Mouse (Mus musculus): ENCODE data around the gene Hmga2. TPM values are rescaled to one million over a fixed set of nuclear protein-coding genes. Genes with fewer than 3 reads are reported as not detected.

Gene Hmga2
- polyA plus RNA-seq, 1 experiment from 2014 or later = 12.4 TPM

- Histone ChIP-seq H3K9ac (replicated peaks) (no peak overlapping the region), H3K36me3 (no peaks in the 10 kb centered on the region), H3K27ac (replicated peaks) (no peak overlapping the region), H3K4me3 (no peak overlapping the region), H3K4me1 (peaks cover 67% of the 10 kb centered on the region), H3K9me3 (no peaks in the 10 kb centered on the region), H3K4me2 (replicated peaks) (no peak overlapping the region), H3K27me3 (no peaks in the 10 kb centered on the region)
- WGBS = 84% methylated on average over 15 of the region's 15 CpGs
- ATAC-seq (ENCODE audit: low FRiP score, low read depth) = no peak
Measured at GRCm38 (mm10) chr10:120420971-120421629, 55.2 kb downstream of the Hmga2 start.

- Histone ChIP-seq H3K4me2 (replicated peaks) (no peak overlapping the region), H3K9ac (replicated peaks) (no peak overlapping the region), H3K4me3 (no peak overlapping the region)
Measured at GRCm38 (mm10) chr10:120418738-120419523, 57.3 kb downstream of the Hmga2 start.

GRCm38 (mm10) chr10:120418211-120418610 lies 58.1 kb downstream of the Hmga2 start:
- Histone ChIP-seq H3K4me1 (peaks cover 76% of the 10 kb centered on the region), H3K9ac (replicated peaks) (no peak overlapping the region), H3K27me3 (no peaks in the 10 kb centered on the region), H3K9me3 (no peaks in the 10 kb centered on the region), H3K4me3 (no peak overlapping the region), H3K27ac (replicated peaks) (peak overlapping the region; percentile 81), H3K4me2 (replicated peaks) (peak overlapping the region; percentile 37), H3K36me3 (no peaks in the 10 kb centered on the region)
- WGBS = 67% methylated on average over 7 of the region's 7 CpGs
- no peak for ATAC-seq (ENCODE audit: low FRiP score, low read depth)

More at GRCm38 (mm10) chr10:120418738-120419523, 57.3 kb downstream of the Hmga2 start:
- H3K36me3 ChIP-seq = no peaks in the 10 kb centered on the region
- H3K27ac ChIP-seq (replicated peaks) = peak overlapping the region; percentile 81; the same call in 1 of the 2 replicates
- 52% methylated on average over 16 of the region's 16 CpGs for WGBS
- no peaks in the 10 kb centered on the region for H3K27me3 ChIP-seq
- no peaks in the 10 kb centered on the region for H3K9me3 ChIP-seq
- peaks cover 72% of the 10 kb centered on the region for H3K4me1 ChIP-seq
- no peak for ATAC-seq (ENCODE audit: low FRiP score, low read depth)

- Histone ChIP-seq H3K4me3 (peak overlapping the region; percentile 7; the same call in 1 of the 2 replicates), H3K27ac (replicated peaks) (peak overlapping the region; percentile 81), H3K27me3 (no peaks in the 10 kb centered on the region), H3K4me2 (replicated peaks) (peak overlapping the region; percentile 37), H3K9ac (replicated peaks) (peak overlapping the region; percentile 17), H3K36me3 (no peaks in the 10 kb centered on the region), H3K4me1 (peaks cover 72% of the 10 kb centered on the region), H3K9me3 (no peaks in the 10 kb centered on the region)
- peak; percentile 83 for ATAC-seq (ENCODE audit: low FRiP score, low read depth)
- 2% methylated on average over 7 of the region's 7 CpGs for WGBS
Measured at GRCm38 (mm10) chr10:120417488-120418118, 58.7 kb downstream of the Hmga2 start.

- Histone ChIP-seq H3K27ac (replicated peaks) (peak overlapping the region; percentile 81), H3K27me3 (no peaks in the 10 kb centered on the region), H3K4me3 (no peak overlapping the region), H3K9me3 (no peaks in the 10 kb centered on the region), H3K36me3 (no peaks in the 10 kb centered on the region), H3K4me1 (peaks cover 67% of the 10 kb centered on the region), H3K4me2 (replicated peaks) (0 out of 2 replicates have a peak overlapping the region, but pooled peaks have one; percentile 37), H3K9ac (replicated peaks) (no peak overlapping the region)
- peak; percentile 75 for ATAC-seq (ENCODE audit: low FRiP score, low read depth)
- 6% methylated on average over 4 of the region's 5 CpGs for WGBS
Measured at GRCm38 (mm10) chr10:120417116-120417487, 59.2 kb downstream of the Hmga2 start.

GRCm38 (mm10) chr10:120416628-120417027 lies 59.6 kb downstream of the Hmga2 start:
- Histone ChIP-seq H3K4me1 (peaks cover 64% of the 10 kb centered on the region), H3K27me3 (no peaks in the 10 kb centered on the region), H3K9ac (replicated peaks) (no peak overlapping the region), H3K4me2 (replicated peaks) (0 out of 2 replicates have a peak overlapping the region, but pooled peaks have one; percentile 17), H3K4me3 (no peak overlapping the region), H3K36me3 (no peaks in the 10 kb centered on the region), H3K9me3 (no peaks in the 10 kb centered on the region), H3K27ac (replicated peaks) (peak overlapping the region; percentile 81)
- 49% methylated on average over 12 of the region's 12 CpGs for WGBS
- ATAC-seq (ENCODE audit: low FRiP score, low read depth) = peak; percentile 5; the same call in 1 of the 2 replicates

- Histone ChIP-seq H3K9me3 (no peaks in the 10 kb centered on the region), H3K4me2 (replicated peaks) (no peak overlapping the region), H3K4me1 (peaks cover 40% of the 10 kb centered on the region), H3K36me3 (no peaks in the 10 kb centered on the region), H3K4me3 (no peak overlapping the region), H3K27me3 (no peaks in the 10 kb centered on the region), H3K9ac (replicated peaks) (no peak overlapping the region), H3K27ac (replicated peaks) (no peak overlapping the region)
- ATAC-seq (ENCODE audit: low FRiP score, low read depth) = no peak
- 85% methylated on average over 5 of the region's 5 CpGs for WGBS
Measured at GRCm38 (mm10) chr10:120412215-120412614, 64.1 kb downstream of the Hmga2 start.

GRCm38 (mm10) chr10:120410958-120411357 lies 65.3 kb downstream of the Hmga2 start:
- 63% methylated on average over 4 of the region's 4 CpGs for WGBS
- peaks cover 42% of the 10 kb centered on the region for H3K4me1 ChIP-seq

GRCm38 (mm10) chr10:120409131-120409530 lies 67.1 kb downstream of the Hmga2 start:
- H3K9me3 ChIP-seq = no peaks in the 10 kb centered on the region
- WGBS = 80% methylated on average over 9 of the region's 9 CpGs
- no peak overlapping the region for H3K4me2 ChIP-seq (replicated peaks)
- no peak overlapping the region for H3K9ac ChIP-seq (replicated peaks)
- peaks cover 36% of the 10 kb centered on the region for H3K4me1 ChIP-seq
- H3K27ac ChIP-seq (replicated peaks) = no peak overlapping the region
- ATAC-seq (ENCODE audit: low FRiP score, low read depth) = no peak
- no peaks in the 10 kb centered on the region for H3K36me3 ChIP-seq
- no peak overlapping the region for H3K4me3 ChIP-seq
- no peaks in the 10 kb centered on the region for H3K27me3 ChIP-seq

More at GRCm38 (mm10) chr10:120410958-120411357, 65.3 kb downstream of the Hmga2 start:
- Histone ChIP-seq H3K4me3 (no peak overlapping the region), H3K27me3 (no peaks in the 10 kb centered on the region), H3K36me3 (no peaks in the 10 kb centered on the region), H3K9ac (replicated peaks) (no peak overlapping the region), H3K9me3 (no peaks in the 10 kb centered on the region), H3K27ac (replicated peaks) (no peak overlapping the region), H3K4me2 (replicated peaks) (no peak overlapping the region)
- no peak for ATAC-seq (ENCODE audit: low FRiP score, low read depth)

GRCm38 (mm10) chr10:120407230-120407629 lies 69.0 kb downstream of the Hmga2 start:
- ATAC-seq (ENCODE audit: low FRiP score, low read depth) = peak; percentile 38; the same call in 1 of the 2 replicates
- H3K4me2 ChIP-seq (replicated peaks) = no peak overlapping the region
- H3K27me3 ChIP-seq = no peaks in the 10 kb centered on the region
- no peaks in the 10 kb centered on the region for H3K36me3 ChIP-seq
- 19% methylated on average over 9 of the region's 9 CpGs for WGBS
- no peak overlapping the region for H3K27ac ChIP-seq (replicated peaks)
- H3K4me1 ChIP-seq = peaks cover 34% of the 10 kb centered on the region
- H3K4me3 ChIP-seq = no peak overlapping the region
- no peak overlapping the region for H3K9ac ChIP-seq (replicated peaks)
- H3K9me3 ChIP-seq = no peaks in the 10 kb centered on the region

GRCm38 (mm10) chr10:120406038-120406437 lies 70.2 kb downstream of the Hmga2 start:
- H3K9me3 ChIP-seq = no peaks in the 10 kb centered on the region
- peaks cover 39% of the 10 kb centered on the region for H3K4me1 ChIP-seq
- H3K36me3 ChIP-seq = no peaks in the 10 kb centered on the region
- 45% methylated on average over 9 of the region's 9 CpGs for WGBS
- no peak overlapping the region for H3K4me2 ChIP-seq (replicated peaks)
- H3K9ac ChIP-seq (replicated peaks) = no peak overlapping the region
- no peak for ATAC-seq (ENCODE audit: low FRiP score, low read depth)
- no peak overlapping the region for H3K4me3 ChIP-seq
- H3K27ac ChIP-seq (replicated peaks) = no peak overlapping the region
- H3K27me3 ChIP-seq = no peaks in the 10 kb centered on the region

GRCm38 (mm10) chr10:120405322-120405721 lies 70.9 kb downstream of the Hmga2 start:
- no peak overlapping the region for H3K4me2 ChIP-seq (replicated peaks)
- H3K4me3 ChIP-seq = no peak overlapping the region
- WGBS = 86% methylated on average over 4 of the region's 4 CpGs
- no peak for ATAC-seq (ENCODE audit: low FRiP score, low read depth)
- H3K4me1 ChIP-seq = peaks cover 46% of the 10 kb centered on the region
- no peak overlapping the region for H3K9ac ChIP-seq (replicated peaks)
- H3K9me3 ChIP-seq = no peaks in the 10 kb centered on the region
- no peak overlapping the region for H3K27ac ChIP-seq (replicated peaks)
- H3K36me3 ChIP-seq = no peaks in the 10 kb centered on the region
- no peaks in the 10 kb centered on the region for H3K27me3 ChIP-seq
